Mouse (Mus musculus): ENCODE data around the gene Snap23. TPM values are rescaled to one million over a fixed set of nuclear protein-coding genes. Genes with fewer than 3 reads are reported as not detected.
A peak's percentile ranks its signal among the peaks of the same experiment; 100 is the strongest.

The Snap23 gene
- polyA plus RNA-seq, 1 experiment, result 0.89 TPM

DNA sequence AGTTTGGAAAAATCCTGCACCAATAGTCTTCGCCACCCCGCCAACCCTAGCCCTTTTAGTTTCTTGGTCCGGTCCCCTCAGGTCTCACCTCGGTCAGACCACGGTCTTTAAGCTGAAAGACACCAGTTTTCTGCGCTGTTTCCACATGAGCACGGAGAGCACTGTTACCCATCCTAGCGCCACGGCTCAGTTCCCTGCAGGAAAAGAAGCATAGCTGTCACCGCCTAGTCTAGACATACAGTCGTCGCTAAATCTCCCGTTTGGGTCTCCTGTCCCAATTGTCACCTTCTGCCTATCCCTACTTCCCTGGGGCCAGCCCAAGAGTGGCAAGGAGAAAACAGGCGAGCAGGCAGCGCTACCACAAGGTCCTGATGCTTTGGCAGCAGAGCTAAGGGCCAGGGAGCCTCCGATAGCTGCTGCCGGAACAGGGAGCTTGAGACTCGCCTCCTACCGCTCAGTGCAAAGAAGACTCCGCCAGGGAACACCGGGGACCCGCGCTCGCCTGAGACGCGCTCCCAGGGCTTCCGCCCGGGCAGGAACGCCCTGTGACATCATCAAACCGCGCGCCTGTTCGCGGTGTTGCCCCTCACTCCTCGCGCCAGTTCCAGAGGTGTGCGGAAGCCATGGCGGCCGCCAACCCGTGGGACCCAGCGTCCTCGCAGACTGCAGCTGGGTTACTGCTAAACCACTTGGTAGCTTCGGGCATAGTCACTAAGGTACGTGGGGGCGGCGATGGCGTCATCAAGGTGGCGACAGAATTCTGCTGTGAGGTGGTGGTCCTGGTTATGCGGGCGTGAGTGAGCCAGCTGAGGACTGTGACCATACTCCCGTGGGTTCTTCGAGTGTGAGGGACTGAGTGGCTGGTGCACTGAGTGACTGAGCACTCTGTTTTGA is 41.6 kb downstream of the Snap23 start, which contains the start of the genes Haus2 and Lrrc57:
Haus2 (plus strand) TSS at position 554 of the 894 bp plus-strand sequence.
Lrrc57 (minus strand) TSS at position 691 of the 894 bp plus-strand sequence.
- Histone ChIP-seq H3K36me3 (ENCODE audit: control insufficient read depth) (peaks cover 54% of the 10 kb centered on the region), H3K4me1 (ENCODE audit: control insufficient read depth) (peaks cover 32% of the 10 kb centered on the region)
- TF ChIP-seq GATA1 (IDR thresholded peaks at IDR 0.05; ENCODE audit: low read length) (no peak), TAL1 (IDR thresholded peaks at IDR 0.05; ENCODE audit: low read length) (no peak)

DNA sequence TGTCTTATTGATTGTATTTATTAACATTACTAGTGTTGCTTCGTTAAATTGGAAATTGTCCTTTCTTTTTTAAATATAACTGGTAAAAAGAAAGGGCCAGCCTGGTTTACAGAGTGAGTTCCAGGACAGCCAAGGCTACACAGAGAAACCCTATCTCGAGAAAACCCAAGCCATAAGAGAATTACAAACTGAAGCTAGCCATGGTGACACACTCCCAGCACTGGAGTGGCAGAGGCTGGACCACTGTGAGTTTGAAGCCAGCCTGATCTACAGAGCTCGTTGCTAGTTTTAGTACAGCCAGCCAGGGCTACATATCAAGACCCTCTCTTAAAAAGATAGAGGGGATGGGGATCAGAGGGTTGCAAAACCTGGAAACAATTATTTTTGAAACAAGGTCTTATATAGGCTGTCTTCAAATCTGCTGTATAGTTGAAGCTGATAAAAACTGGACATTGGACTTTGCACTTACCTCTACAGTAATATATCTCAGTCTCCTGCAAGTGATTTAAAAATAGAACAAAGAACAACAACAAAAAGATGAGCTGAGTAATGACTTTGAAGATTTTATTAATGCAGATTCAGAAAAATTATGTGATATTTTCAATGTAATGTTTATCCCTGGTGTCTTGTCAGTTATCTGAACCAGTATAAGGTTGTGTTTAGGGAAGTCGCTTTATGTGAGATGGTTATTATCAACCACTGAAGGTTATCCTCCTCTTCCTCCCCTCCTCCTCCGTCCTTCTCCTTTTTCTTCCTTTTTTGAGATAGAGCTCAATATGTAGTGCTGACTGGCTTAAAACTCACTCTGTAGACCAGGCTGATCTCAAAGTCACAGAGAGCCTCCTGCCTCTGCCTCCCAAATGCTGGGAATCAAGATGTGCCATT is 49.0 kb downstream of the Snap23 start:
- H3K36me3 ChIP-seq (ENCODE audit: control insufficient read depth), result peaks cover 82% of the 10 kb centered on the region
- H3K9me3 ChIP-seq (ENCODE audit: control insufficient read depth, low read length), result no peaks in the 10 kb centered on the region
- TF ChIP-seq TAL1 (IDR thresholded peaks at IDR 0.05; ENCODE audit: low read length), result no peak
- no peak for TF ChIP-seq GATA1 (IDR thresholded peaks at IDR 0.05; ENCODE audit: low read length)
- H3K27me3 ChIP-seq (ENCODE audit: control insufficient read depth), result no peaks in the 10 kb centered on the region
- no peak overlapping the region for H3K4me3 ChIP-seq (replicated peaks)
- H3K4me1 ChIP-seq (ENCODE audit: control insufficient read depth), result no peaks in the 10 kb centered on the region

More for the DNA sequence above, 41.6 kb downstream of the Snap23 start, which contains the start of the genes Haus2 and Lrrc57:
- no peaks in the 10 kb centered on the region for H3K27me3 ChIP-seq (ENCODE audit: control insufficient read depth)
- no peaks in the 10 kb centered on the region for H3K9me3 ChIP-seq (ENCODE audit: control insufficient read depth, low read length)
- peak within 1 kb of the TSS; percentile 92 for H3K4me3 ChIP-seq (replicated peaks)

DNA sequence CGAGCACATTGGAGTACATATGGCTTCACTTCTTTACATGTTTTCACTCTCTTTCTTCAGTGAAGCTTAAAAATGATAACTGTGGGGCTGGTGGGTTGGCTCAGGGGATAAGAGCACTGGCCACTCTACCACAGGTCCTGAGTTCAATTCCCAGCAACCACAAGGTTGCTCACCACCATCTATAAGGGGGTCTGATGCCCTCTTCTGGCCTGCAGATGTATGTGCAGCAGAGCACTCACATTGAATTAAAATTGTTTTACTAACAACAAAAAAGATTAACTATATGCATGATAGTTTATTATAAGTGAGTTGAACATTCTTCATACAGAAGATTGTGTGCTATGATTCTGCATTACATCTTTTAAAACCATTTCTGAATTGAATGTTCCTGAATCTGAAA is 52.1 kb downstream of the Snap23 start:
- TF ChIP-seq TAL1 (IDR thresholded peaks at IDR 0.05; ENCODE audit: low read length) (no peak), GATA1 (IDR thresholded peaks at IDR 0.05; ENCODE audit: low read length) (no peak)
- Histone ChIP-seq H3K9me3 (ENCODE audit: control insufficient read depth, low read length) (no peaks in the 10 kb centered on the region), H3K4me3 (replicated peaks) (no peak overlapping the region), H3K36me3 (ENCODE audit: control insufficient read depth) (peaks cover 60% of the 10 kb centered on the region), H3K4me1 (ENCODE audit: control insufficient read depth) (no peaks in the 10 kb centered on the region), H3K27me3 (ENCODE audit: control insufficient read depth) (no peaks in the 10 kb centered on the region)

DNA sequence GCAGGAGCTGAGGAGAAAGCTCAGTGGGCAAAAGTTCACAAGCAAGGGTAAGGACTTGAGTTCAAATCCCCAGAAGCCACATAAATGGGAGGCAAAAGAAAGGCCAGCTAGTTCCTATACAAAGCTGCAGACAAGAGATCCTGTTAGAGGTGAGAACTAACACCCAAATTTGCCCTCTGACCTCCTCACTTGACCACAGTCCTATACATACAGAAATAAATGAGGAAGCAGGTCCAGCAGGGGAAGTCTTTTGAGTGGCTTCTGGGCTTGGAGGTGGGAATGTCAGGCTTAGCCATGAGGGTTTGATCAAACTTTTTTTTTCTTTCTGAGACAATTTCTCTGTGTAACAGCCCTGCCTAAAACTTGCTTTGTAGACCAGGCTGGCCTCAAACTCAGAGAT is 55.4 kb downstream of the Snap23 start:
- Histone ChIP-seq H3K9me3 (ENCODE audit: control insufficient read depth, low read length) (no peaks in the 10 kb centered on the region), H3K36me3 (ENCODE audit: control insufficient read depth) (peaks cover 30% of the 10 kb centered on the region), H3K4me1 (ENCODE audit: control insufficient read depth) (peaks cover 4% of the 10 kb centered on the region), H3K27me3 (ENCODE audit: control insufficient read depth) (no peaks in the 10 kb centered on the region), H3K4me3 (replicated peaks) (no peak overlapping the region)
- TF ChIP-seq GATA1 (IDR thresholded peaks at IDR 0.05; ENCODE audit: low read length) (no peak), TAL1 (IDR thresholded peaks at IDR 0.05; ENCODE audit: low read length) (no peak)

DNA sequence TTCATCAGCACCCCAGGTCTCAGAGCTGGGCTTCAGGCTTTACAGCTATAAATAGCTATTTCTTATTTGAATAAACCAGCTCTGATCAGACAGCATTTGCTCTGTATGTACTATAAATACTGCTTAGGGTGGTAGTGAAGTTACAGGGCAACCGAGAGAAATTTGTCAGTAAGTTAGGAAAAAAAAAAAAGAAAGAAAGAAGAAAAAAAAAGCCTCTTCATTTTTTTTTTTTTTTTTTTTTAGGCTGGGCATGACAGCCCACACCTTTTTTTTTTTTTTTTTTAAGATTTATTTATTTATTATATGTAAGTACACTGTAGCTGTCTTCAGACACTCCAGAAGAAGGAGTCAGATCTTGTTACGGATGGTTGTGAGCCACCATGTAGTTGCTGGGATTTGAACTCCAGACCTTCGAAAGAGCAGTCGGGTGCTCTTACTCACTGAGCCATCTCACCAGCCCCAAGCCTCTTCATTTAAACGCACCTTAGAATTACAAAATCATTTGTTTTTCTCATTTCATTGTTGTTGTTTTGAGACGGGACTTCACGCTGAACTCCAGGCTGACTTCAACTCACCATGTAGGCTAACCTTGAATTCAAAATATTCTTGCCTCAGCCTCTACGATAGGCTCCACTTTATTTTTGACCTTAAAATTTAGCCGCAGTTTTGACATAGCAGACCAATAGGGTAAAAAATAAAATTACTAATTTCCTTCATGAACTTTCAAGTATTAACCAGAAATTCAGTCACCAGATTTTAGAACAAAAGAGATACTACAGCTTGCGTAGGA is 60.8 kb downstream of the Snap23 start:
- Histone ChIP-seq H3K27me3 (ENCODE audit: control insufficient read depth) (peaks cover 14% of the 10 kb centered on the region), H3K4me3 (replicated peaks) (peak overlapping the region; percentile 74), H3K9me3 (ENCODE audit: control insufficient read depth, low read length) (no peaks in the 10 kb centered on the region), H3K4me1 (ENCODE audit: control insufficient read depth) (peaks cover 49% of the 10 kb centered on the region), H3K36me3 (ENCODE audit: control insufficient read depth) (peaks cover 2% of the 10 kb centered on the region; the same call in 1 of the 2 replicates)
- TF ChIP-seq GATA1 (IDR thresholded peaks at IDR 0.05; ENCODE audit: low read length) (no peak), TAL1 (IDR thresholded peaks at IDR 0.05; ENCODE audit: low read length) (no peak)

DNA sequence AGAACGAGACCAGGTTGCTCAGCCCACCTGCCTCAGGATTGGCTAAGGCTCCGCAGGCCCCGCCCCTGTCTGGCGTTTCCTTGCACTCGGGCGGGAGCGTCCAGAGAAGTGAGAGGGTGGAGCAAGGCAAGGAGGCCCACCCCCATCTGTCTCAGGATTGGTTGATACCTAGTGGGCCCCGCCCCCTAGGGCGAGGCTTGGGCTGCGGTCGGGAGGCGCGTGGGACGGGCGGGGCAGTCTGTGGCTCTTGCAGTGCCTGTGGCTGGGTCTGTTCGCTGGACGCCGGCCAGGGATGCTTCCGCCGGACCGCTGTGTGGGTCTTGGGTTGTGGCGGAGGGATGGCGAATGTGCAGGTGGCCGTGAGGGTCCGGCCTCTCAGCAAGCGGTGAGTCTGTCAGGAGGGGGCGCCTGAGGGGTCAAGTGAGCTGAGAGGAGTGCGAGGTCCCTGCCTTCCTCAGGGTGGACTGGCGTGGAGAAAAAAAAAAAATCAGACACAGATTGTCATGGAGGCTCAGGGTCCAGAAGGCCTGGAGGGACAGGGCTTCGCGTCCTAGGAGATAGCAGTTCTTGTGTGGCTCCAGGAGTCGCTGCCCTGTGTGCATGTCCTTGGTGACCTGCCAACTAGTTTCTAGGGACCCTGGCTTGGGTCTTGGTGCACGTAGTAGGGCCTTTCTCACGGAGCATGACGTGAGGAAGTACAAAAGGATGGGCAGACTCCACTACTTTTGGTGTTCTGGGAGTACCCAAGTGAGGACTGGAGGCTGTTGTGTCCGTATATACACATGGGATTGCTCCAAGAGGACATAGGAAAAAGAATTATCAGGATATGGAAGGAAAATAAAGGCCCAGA is 61.6 kb downstream of the Snap23 start, which contains the start of gene Stard9:
Stard9 (plus strand) TSS at position 236 of the 850 bp plus-strand sequence.
- peaks cover 2% of the 10 kb centered on the region; the same call in 1 of the 2 replicates for H3K36me3 ChIP-seq (ENCODE audit: control insufficient read depth)
- no peaks in the 10 kb centered on the region for H3K9me3 ChIP-seq (ENCODE audit: control insufficient read depth, low read length)
- H3K4me3 ChIP-seq (replicated peaks), result peak within 1 kb of the TSS; percentile 74
- H3K4me1 ChIP-seq (ENCODE audit: control insufficient read depth), result peaks cover 51% of the 10 kb centered on the region
- TF ChIP-seq TAL1 (IDR thresholded peaks at IDR 0.05; ENCODE audit: low read length) (no peak), GATA1 (IDR thresholded peaks at IDR 0.05; ENCODE audit: low read length) (no peak)
- peaks cover 14% of the 10 kb centered on the region for H3K27me3 ChIP-seq (ENCODE audit: control insufficient read depth)

DNA sequence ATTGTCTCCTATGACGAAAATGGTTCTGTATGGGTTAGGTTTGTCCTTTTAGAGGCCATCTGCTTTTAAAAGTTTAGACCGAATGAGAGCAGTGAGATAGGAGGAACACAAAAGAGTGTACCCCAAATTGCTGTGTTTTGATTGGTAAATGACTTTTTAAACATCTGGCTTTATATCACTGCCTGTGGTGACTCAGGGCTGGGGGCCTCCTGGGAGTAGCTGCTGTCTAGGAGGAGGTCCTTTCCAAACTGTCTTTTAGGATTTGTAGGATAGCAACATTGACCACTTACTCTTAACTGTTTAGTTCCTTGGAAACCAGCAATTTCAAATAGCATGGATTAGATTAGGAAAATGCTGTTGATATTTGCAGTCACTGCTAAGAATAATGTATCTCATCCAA is 62.8 kb downstream of the Snap23 start:
- no peak for TF ChIP-seq TAL1 (IDR thresholded peaks at IDR 0.05; ENCODE audit: low read length)
- no peak for TF ChIP-seq GATA1 (IDR thresholded peaks at IDR 0.05; ENCODE audit: low read length)
- Histone ChIP-seq H3K36me3 (ENCODE audit: control insufficient read depth) (peaks cover 7% of the 10 kb centered on the region), H3K27me3 (ENCODE audit: control insufficient read depth) (peaks cover 14% of the 10 kb centered on the region), H3K9me3 (ENCODE audit: control insufficient read depth, low read length) (no peaks in the 10 kb centered on the region), H3K4me1 (ENCODE audit: control insufficient read depth) (peaks cover 51% of the 10 kb centered on the region), H3K4me3 (replicated peaks) (no peak overlapping the region)

Data from erythroblast, embryonic 14.5 days (primary cell).